Mouse (Mus musculus): ENCODE measurements around the gene Fam20a.
"Not testable (repeated sequence)": the region's sequence is repeated elsewhere in the genome, so short reads cannot be mapped to it uniquely, and the experiment has no call there.

Fam20a gene

DNA sequence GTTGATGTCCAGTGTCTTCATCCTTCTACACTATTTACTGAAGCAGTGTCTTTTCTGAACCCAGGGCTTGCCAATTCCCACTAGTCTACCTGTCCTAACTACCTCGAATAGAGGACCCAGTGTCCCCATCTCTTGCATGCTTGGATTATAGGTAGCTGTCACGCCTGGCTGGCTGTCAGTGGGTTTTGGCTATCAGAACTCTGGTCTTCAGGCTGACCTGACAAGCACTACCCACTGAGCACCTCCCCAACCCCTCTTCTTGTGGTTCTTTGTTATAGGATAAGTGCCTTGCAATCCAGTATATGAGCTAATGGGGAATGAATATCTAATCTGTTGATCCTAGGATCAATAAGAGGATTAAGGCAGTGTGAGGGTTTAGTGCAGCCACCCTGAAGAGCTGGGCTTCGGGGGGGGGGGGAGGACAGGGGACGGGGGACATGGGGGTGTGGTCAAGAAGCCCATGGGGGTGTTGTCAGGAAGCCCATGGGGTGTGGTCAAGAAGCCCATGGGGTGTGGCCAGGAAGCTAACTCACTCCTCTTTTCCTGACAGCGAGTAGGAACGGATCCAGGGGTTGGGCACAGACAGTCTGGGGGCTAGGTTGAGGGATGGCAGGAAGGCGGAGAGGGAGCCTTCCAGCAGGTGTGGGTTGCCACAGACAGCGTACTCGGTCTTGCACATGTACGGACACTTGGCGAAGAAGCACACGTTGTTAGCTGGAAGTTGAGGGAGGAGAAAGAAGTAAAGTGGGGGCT is 45.3 kb downstream of the Fam20a start:
- no peak for DNase-seq

DNA sequence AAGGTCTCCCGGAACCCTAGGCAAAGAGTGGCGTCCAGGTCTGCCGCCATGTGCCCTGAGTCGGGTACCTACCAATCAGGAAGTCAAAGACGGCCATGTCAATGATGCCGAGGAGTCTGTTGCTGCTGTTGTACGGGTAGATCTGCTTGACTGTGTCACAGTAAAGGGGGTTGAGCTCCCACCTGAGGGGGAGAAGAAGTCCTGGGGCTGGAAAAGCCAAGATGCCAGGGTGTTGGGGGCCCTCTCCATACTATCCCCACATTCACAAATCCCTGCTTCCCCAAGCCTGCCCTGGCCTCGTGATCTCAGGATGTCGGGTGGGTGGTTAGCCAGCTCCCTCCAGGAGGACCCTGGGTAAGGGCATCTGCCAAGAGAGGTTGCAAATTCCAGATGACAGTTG is 46.3 kb downstream of the Fam20a start:
- no peak for DNase-seq

DNA sequence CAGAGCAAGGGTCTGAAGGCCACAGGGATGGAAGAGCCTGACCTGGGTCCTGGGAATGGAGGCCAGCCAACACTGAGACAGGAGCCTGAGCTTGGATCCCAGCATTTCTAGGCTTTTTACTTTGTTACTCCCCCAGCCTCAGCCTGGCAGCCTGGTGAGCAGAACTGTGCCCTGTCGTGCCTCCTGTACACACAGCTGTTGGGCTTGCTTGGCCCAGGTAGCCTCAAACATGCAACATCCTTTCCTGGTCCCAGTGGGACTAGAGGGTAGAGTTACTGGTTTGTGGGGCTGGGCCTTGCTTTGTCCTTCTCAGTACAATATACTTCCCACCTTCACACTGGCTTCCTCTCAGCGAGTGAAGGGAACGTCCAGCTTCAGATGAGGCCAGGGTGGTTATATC is 46.9 kb downstream of the Fam20a start:
- DNase-seq = no peak

DNA sequence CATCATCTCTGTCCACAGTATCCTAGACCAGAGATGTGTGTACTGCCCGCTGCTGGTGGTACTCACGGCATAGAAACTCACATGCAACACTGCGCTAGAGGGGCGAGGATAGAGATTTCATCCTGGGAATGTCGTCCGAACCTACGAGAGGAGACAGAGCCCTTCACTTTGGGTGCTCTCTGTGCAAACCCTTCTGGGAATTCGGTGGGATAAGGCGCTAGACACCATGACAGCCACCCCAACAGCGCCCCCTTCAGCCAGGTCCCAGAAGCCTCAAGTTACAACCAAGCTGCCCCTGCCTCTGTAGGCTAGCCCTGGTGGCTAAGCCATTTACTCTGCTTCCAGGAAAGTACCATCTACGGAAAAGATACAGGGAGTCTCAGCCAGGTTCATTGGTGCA is 47.5 kb downstream of the Fam20a start:
- no peak for DNase-seq

DNA sequence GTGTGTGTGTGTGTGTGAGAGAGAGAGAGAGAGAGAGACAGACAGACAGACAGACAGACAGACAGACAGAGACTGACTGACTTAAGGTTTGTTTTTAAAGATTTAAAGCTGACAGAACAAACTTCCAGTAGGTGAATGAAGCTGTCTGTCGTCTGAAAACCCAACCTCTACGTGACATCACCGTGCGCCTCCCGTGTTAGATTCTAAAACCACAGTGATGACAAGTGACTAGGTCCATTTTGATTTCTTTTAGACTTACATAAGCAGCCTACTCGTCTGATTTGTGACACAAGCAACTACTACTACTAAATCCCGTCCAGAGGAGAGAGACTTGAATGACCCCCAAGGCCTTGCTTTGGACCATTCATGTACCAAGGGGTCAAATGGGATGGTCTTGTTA is 48.3 kb downstream of the Fam20a start:
- no peak for DNase-seq

DNA sequence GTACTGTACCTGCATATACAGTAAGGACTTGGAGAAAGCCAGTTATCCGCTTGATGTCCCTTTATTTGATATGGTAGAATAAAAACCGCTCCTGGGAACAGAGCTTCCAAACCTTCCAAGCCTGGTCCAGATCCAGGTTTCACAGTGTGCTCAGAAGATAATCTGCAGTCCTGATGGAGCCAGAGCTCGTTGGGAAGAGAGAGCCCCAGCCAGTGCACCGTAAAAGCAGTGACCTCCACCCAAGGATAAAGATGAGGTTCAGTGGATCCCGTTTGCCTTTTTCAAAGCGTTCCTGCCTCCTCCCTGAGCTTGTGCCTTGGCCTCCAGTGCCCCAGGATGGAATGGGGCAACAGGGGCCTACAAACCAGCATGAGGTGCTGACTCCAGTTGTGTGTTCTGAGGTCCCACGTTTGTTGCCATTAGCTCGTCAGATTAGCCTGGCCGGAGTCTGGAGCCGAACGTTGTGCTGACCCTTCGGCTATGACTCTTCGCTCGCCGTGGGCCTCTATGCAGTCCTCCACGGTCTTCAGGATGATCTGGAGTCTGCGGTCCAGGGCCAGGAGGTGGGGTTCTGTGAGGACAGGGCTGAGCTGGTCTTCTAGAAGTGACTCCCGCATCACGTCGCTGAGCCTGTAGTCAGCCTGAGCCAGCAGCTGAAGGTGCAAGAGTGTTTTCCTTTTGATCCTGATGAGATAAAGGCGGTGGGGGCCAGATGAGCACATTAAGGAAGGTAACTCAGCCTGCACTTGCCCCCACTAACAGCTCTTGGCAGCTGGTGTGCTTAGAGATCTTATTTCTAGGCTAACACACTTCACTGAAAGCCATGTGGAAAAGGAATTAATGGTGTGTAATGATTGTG is 49.0 kb downstream of the Fam20a start:
- no peak for DNase-seq

DNA sequence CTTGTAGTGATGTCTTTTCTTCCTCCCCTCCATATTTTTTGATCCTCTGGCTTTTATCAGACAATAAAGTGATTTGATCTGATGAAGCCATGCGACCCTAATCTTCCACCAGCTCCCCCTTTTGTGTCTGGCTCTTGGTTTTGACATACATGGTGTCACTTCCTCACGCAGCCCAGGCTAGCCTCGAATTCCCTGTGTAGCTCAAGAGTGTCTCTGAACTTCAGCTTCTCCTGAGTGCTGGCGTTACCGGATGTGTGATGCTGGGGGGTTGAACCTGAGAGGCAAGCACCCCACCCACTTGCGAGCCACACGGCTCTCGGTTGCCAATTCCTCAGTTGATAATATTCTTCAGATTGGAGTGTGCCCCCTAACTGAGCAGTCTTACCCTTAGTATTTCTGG is 49.7 kb downstream of the Fam20a start:
- no peak for DNase-seq

DNA sequence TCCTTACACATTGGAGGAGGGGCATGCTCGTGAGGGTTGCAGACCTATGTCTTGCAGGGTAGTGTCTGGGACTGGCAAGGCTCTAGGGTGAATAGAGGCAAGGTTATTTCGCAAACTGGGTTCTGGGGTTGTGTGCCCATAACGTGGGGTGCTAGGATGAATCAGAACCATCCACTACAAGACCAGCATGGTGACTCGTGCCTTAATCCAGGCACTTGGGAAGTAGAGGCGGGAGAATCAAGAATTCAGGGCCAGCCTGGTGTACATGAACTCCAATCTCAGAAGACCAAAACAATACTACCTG is 50.1 kb downstream of the Fam20a start:
- no peak for DNase-seq

DNA sequence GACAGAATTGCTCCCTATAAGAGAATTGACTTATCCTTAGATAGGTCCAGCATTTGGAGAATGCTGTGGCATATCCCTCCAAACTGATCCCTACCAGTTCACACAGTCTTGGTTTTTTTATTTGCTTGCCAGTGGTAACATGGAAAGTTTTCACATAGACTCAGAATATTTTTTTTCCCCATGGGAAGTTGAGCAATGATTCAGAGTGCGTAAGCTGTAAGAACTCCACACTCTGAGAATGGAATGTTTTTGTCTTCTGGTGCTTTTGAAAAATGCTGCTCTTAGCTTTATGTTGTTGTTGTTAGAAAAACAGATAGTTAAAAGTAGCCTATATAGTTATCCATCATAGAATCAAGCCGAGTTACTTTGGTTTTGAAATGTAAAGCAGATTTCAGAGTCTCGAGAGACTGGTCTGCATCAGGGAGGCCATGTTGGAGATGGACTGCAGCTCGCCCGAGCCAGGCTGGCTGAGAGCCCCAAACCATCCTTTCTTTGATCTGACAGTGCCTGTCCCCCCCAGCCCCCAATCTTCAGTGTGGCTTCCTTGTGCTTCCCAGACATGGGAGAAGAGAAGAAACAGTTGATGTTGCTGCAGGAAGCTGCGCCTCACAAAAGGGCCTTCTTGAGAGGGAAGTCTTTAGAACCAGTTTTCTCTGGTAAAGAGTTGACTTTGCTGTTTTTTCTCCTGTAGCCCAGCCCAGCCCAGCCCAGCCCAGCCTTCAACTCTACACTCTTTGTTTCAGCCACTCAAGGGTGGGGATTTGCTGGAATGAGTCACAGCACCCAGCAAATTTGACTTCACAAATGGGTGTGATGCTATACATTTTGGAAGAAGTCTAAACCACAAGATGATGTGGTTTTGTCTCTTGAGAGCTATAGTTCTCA is 50.7 kb downstream of the Fam20a start:
- no peak for DNase-seq

DNA sequence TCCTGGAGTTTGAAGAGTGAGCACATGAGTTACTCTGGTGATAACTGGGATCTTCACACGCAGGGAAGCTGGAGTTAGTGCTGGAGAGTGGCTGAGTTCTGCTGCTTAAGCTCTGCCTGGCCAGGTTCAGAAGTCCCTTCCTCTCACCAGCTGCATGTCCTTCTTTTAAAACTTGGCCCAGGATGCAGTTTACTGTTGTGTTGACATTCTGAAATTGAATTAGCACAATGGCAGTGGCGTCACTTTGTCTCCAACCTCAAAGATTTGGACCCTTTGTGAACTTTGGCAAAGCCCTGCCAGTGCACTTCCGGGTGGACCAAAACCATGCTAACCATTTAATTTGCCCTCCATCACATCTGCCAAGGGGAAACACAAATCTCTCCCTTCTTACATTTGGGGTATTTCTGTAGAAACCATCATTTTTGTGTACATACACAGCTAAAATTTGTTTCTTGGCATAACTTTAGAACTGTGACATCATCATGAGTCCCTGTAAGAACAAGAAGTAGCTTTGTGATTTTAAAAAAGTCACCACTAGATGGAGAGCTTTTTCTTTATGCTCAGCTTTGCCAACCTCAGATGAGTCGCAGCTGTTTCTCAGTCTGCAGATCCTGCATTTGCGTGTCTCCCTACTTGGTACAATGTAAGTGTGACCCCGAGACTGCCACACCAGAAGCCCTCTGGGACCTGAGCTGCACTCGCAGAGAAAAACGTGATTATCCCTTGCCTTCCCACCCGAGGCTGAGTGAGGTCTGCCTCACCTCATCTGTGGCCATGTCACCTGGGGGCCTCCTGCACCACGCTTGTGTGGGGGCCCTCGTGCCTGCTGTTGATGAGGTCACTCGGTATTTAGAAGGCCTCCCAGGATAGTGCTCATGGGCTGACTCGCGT is 51.8 kb downstream of the Fam20a start:
- DNase-seq = no peak

DNA sequence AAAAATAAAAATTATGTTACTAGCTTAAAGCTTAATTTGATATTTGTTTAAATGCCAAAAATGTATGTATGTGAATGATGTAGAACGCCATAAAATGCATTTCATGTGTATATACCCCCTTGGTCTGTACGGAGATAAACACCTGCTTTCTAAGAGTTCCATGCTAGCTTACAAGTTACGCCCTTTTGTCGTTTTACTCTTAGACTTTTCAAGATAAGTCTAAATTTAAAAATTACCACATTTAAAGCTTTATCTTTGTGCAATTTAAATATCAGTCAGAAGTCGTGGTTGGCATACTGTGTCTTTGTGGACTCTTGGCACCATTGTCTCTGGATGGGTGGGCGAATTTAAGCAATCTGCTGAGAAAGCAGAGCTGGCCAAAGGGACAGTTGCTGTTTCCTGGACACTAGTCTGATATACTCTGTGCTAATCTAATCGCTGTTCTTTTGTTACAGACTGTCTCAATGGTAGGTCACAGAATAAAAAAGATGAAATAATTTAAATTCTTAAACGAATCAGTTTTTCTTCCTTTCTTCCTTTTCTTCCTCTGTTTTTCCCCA is 52.9 kb downstream of the Fam20a start:
- no peak for DNase-seq

DNA sequence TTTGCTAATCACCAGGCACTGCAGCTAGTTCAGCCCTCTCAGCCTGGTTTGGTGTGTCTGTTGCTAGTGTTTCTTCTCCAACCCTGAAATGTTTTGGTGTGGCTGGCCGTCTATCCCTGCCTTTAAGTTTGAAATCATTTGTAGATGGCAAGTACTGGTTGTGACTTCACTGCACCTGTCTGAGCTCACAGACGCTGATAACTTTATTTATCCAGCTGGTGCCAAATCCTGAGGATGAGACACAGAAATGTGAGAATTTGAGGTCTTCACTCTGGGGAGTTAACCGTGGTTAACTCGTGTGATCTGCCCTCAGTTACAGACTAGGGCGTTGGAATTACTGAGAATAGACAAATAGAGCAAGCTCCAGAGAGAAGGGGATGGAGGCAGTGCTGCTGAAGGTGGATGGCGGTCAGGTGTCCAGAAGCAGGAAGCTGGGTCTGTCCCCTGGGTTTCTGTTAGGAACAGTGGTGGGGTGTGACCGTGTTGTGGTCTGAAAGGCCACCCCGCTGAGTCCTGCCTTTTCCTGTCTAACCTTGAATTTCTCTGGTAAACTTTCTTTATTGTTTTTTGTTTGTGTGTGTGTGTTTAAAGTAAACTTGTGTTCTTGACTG is 53.9 kb downstream of the Fam20a start:
- no peak for DNase-seq

DNA sequence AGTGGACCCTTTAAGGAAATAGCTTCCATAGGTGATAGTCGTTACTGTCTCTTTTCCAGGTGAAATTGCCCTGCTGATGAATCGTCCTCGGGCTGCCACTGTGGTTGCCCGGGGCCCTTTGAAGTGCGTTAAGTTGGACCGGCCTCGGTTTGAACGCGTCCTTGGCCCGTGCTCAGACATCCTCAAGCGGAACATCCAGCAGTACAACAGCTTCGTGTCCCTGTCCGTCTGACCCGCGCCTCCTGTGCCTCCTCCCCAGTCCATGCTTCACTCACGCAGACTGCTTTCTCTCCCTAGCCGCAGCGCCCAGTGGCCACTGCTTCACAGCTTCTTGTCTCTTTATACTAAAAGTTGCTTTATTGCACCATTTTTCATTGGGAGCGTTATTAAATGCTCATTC is 54.7 kb downstream of the Fam20a start:
- no peak for DNase-seq

DNA sequence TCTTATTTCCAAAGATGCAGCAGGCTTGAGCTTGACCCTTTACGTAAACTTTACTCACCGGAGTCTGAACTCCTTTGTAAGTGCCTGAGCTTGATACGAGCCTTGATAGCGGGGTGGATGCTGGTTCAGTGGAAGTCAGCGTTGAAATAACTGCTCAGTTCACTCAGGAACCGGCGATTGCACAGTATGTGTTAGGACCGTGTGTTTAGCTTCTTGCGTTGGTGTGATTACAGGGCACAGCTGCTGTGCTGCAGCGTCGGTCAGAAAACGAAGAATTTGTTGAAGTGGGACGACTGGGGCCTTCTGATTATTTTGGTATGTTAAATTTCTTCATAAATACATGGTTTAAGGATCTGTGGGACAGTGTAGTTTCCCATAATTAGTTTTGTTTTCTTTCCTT is 55.7 kb downstream of the Fam20a start:
- no peak for DNase-seq

DNA sequence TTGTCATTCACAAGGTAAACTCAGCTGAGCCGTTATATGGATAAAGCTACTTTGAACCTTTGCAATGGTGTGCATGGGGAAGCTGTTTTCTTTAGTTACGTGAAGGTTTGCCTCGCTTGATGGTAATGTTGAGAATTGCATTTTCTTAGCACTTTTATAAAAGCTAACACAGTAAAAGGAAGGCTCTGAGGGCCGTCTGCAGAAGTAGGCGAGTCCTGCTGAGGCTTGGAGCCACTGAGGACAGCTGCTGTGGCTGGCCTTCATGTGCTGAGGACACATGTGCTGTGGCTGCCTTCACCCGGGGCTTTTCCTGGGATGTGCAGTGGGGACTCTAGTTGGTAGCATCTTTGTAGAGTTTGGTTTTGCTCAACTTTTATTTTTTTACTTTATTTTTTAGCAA is 56.7 kb downstream of the Fam20a start:
- DNase-seq = no peak

DNA sequence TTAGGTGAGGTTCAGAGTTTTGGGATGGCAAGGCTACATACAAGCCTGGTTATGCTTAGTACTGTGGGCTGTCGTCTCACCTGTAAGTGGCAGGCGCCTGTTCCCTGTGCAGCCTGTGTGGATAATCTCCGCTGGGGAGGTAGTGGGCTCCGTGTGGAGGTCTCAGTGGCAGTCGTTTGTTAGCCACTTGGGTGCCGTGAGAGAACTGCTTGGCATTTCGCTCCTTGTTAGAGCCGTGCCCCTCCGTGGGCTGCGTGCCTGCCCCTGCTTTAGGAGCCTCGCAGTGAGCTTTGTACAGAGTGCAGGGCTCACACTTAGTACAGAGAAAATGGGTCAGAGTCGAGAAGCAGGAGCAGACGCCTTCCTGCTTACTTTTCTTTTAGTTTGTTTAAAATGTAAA is 57.8 kb downstream of the Fam20a start:
- DNase-seq = no peak

DNA sequence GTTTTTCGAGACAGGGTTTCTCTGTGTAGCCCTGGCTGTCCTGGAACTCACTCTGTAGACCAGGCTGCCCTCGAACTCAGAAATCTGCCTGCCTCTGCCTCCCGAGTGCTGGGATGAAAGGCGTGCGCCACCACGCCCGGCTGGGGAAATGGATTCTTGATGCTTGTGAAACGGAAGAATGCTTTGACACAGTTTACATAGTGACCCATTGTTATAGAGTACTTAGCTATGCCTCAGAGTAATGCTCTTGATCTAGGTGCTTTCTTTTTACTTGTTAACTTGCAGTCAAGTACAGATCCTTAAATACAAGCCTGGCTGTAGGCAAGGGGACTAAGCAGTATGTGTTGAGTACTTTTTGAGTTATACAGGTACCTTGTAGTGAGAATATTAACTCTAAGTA is 61.6 kb downstream of the Fam20a start:
- DNase-seq = not testable (repeated sequence)

DNA sequence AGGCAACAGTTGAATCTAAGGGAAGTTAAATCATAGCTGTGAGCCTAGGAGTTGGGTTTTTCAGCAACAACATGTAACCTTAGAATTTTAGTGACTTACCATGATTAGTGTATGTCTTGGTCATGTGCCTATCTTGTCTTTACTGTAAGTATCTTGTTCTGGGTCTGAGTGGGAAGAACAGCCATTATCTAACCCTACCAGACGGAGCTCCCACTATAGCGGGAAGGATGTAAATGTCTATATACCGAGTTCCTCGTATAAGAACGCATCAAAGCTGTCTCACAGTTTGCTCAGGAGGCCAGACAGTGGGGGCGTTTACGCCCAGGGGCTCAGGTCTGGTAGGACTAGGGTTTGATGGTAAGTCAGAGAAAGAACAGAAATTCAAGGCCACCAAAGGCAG is 65.8 kb downstream of the Fam20a start:
- no peak for DNase-seq

DNA sequence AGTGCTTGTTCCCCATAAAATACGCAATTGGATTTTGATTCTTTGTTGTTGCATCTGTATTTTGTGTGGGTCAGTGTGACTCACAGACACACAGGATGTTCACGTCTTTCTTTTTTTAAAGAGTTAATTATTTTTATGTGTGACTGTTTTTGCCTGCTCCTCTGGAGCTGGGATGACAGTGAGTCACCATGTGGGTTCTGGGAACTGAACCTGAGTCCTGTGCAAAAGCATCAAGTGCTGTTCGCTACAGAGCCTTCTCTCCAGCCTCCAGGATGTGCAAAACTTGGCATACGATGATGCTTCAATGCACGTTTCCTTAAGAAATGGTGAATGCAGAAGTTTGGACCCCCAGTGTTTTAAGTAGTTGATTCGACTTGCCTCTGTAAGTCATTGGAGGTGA is 67.5 kb downstream of the Fam20a start:
- DNase-seq = no peak

DNA sequence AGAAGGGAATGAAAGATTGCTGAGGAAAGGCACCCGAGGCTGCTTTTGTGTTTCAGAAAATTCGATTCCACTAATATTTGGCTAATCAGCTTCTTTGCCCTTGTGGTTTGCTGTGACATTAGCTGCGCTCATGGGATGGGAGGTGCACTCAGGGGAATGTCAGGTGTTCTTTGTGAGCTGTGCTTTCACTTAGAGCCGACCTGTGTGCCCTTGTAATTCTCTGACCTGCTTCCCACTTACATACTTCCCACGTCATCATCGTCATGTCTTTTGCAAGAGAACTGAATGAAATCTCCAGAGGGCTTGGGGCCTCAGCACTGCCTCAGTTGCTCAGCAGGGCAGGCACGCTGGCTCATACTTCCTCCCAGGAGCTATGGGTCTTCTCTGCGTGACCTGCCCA is 68.9 kb downstream of the Fam20a start:
- DNase-seq = no peak

DNA sequence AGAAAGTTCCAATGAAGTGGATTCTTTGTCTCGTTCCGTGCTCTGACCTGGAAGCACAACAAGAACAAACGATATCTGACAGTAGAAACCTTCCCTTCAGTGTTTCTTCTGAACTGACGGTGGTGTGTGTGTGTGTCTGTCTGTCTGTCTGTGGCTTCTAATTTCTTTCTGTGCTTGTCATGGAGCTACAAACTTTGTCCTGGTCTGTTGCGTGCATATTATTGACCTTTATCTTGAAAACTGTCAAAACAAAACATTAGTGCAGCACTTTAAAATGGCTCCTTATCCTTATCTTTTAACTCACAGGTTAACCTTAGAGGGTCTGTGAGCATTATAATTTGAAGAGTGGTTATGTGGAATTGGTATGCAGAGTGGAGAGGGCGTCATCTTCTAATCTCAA is 69.6 kb downstream of the Fam20a start:
- no peak for DNase-seq

DNA sequence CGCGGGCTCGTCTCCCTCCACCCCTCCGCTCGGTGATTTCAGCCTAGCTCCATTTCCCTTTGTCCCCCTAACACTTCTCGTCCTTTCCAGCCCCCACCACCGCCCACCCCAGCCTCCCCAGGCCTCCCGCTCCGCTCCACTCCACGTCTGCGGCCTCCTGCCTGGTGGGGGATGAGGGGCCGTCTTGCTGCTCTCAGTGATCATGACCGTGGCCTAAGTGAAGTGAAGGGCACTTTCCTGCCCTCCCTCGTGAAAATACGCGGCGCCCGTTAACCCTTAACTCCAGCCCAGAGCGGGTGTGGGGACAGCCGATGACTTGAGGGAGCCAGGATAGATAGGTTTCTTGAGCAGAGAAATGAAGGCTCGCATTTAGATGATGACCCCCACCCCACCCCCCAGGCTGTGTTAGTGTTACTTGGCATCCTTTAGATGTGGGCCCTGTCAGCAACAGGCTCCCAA is 70.5 kb downstream of the Fam20a start:
- peak; percentile 24 to 30 for DNase-seq
